Mouse (Mus musculus): ENCODE measurements around the gene Ugt2a1.
"Not testable (repeated sequence)": the region's sequence is repeated elsewhere in the genome, so short reads cannot be mapped to it uniquely, and the experiment has no call there.

The Ugt2a1 gene

DNA sequence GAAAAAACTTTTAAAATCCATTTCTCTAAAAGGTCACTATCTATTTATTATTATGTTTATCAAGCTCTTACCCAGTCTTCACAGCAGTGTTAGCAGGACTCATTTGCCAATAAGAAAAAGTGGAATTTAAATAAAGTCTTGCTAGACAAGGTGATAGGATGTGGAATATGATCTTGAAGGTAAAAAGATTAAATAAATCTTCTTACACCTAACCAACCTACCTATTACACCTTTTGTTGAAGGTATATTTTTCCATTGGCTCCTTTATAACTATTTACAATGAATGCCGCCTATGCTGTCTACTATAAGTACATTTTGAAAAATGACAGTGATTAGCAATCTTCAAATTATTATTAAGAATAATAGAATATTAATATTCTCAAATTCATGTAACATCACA lies at the start of gene Ugt2a1:
Gene Ugt2a1 (minus strand): TSS at position 101 of the 400 bp plus-strand sequence.
- DNase-seq: no peak

DNA sequence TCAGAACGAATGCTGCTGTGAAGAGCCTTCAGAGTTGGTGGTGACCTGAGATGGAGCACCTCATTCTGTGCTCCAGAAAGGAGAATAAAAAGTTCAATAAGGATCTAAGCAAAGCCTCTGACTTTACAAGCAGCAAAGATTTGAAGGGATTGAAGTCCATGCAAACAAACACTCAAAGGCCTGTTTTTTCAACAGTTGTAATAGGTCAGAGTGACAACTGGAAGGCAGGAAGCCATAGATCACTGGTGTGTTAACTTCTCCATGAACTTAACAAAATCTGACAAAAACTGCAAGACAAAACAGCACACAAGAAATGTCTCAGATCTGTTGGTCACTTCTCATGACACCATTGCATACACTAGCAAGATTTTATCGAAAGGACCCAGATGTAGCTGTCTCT lies 47.4 kb upstream of the Ugt2a1 start, which contains the start of gene Sult1b1:
Gene Sult1b1 (minus strand): TSS at position 85 of the 400 bp plus-strand sequence.
- no peak for DNase-seq

DNA sequence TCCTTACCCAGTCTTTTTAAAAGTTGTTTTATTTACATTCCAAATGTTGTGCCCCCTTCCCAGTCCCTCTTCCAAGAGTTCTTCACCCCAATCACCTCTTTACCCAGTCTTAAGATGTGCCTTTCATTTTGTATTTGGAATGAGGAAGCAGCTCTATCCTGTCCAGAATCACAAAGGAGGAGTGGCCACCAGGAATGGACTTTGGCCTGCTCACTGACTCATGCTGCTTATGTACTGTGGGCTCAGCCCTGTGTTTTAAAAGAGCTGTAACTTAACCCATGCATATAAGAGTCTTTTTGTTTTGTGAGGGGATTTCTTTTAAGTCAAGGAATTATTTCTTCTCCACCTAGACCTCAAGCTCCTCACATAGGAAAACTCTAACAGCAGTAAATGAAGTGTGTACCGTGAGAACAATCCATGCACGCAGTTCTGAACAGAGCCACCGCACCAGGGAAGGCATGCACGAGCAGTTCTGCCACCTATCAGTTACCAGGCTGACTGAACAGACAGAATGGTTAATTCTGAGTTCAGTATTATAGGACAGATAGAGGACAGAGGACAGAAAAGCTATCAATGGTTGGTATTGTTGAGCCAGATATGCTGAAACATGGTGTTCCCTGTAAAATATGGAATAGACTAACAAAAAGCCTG lies 45.4 kb upstream of the Ugt2a1 start:
- DNase-seq: no peak

DNA sequence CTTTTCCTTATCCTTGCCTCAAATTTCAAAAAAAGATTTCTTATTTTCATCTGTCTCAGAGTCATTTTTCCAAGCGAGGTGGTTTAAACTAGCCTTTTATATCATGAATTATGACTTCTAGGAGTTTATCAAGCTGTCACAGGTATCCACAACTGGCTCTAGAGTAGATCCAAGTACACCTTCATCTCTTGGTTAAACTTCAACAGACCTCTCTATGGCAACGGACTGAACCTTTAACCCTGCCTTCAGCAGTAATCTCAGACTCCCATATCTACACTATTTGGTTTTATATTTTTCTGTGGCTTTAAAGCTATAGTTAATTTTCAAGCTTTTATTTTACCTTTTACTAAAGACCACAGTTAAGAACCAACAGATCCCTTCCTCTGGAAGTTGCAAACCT lies 41.6 kb upstream of the Ugt2a1 start:
- DNase-seq: no peak

DNA sequence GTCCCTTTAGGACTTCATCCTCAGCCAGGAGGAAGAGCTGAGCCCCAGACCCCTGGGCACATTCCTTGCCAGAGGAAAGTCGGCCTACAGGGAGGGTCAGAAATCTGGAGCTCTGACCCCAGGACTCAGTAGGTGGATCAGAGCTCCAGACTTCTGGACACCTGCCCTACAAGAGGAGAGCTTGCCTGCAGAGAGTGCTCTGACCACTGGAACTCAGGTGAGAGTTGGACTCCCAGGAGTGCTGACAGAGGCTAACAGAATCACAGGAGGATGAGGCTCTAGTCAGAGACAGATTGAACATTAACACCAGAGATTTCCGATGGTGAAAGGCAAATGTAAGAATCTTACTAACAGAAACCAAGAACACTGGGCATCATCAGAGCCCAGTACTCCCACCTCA lies 32.9 kb upstream of the Ugt2a1 start:
- not testable (repeated sequence) for DNase-seq

DNA sequence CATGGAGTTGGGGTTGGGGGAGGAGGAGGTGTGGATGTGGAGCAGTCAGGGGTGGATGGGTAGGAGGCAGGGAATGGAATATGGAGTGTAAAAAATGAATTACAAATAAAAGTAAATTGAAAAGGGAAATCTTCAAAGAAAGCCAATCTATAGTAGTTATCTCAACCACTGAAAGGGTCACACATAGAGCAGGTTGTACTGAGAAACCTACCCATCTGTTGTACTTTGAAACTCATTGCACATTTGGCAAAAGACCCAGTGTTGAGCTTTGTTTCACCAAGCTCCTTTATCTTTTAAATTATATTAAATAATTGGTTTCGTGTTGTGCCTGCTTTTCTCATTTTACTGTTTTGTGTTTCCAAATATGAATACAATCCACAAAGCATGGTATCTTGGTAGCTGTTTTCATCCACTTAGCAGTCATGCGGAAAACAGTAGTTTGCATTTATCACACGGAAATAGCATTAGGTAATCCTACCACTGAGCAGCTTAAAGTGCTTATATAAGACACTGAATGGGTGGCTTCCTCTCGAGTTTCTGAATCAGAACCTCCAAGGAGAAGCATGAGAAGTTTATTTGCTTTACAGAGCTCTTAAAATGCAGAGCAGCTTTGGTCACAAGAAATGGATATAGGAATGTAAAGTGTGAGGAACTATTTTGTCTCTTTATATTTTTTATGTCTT lies 15.2 kb upstream of the Ugt2a1 start:
- no peak for DNase-seq

DNA sequence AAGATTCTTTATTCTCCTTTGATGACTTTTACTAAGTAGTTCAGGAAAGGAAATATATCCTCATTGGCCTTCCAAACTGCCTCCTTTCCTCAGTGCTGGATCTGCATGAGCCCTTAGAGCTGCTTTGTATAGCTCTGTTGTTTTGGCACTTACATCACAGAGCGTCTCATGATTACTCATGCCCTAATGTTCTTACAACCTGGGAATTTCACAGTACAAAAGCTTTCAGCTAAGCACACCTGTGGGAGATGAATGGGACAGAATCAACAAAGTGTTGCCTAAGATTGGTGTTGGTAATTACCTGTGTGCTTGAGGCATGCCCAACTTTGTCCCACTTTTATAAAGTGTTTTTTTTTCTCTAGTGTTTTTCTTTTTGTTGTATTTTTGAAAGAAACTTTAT lies 12.0 kb upstream of the Ugt2a1 start:
- no peak for DNase-seq

DNA sequence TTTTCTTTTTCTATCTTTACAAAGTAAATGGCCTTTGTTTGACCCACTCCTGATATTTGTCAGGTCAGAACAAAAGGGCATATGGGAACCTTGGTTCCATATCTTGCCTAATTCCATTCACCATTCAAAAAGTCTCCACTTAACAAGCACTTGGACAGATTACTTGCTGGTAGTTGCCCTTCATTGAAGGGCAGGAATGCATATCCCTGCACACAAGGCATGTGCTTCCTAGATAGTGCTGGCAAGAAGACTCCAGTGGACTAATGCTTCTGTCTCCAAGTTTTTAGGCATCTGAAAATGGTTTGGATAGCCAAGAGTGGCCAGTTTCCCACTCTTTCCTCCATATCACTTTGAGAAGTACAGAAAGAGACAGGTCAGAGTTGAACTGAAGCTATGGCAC lies 8.7 kb upstream of the Ugt2a1 start:
- no peak for DNase-seq

DNA sequence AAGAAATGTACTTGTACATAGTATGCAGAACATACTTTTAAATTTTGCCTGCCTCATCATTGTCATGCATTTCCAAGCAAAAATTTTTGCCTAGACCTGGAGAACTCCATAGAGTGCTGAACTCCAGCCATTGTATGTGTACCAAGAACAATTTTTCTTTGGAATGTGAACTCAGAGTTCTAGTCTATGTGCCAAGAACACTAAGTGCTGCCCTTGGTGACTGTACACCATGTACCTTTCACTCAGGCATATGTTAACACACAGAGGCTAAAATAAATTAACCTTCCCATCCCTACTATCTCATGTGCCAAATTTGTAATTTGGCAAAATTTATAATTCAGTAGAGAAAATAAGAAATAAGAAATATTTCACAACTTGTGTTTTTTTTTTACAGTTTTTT lies 8.3 kb upstream of the Ugt2a1 start:
- no peak for DNase-seq

DNA sequence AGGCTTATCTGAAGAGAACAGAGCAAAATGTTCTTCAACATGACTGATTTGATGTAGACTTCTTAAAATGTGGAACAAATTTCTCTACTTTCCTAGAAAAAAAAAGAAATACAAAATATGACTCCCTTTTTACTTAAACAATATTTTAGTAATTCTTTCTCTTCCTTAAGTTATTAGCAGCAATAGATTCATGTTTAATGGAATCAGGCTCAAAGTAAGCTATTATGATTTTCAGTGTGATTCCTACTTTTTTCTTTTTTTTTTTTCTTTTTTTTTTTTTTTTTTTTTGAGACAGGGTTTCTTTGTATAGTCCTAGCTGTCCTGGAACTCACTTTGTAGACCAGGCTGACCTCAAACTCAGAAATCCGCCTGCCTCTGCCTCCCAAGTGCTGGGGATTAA lies 4.0 kb downstream of the Ugt2a1 start, which contains the start of gene Gm43638:
Gene Gm43638 (minus strand): TSS at position 101 of the 400 bp plus-strand sequence.
- not testable (repeated sequence) for DNase-seq

DNA sequence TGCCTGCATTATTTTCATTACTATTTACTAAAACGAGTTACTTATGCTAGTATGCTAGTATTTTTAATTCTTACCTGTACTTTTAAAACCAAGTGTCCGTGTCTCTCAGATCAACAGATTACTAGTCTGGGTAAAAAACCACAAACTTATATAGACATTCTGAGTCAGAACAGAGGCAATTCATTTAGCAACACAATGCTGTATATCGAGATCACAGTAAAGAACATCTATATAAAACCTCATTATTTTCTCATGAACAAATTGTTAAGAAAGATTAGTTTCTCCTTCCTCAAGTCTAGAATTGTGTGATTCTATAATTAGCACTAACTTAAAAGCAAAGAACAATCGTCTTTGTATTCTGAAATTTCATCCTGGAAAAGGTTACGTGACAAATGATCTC lies 8.5 kb downstream of the Ugt2a1 start, which contains the start of gene Ugt2a2:
Gene Ugt2a2 (minus strand): TSS at position 101 of the 400 bp plus-strand sequence.
- DNase-seq: no peak

DNA sequence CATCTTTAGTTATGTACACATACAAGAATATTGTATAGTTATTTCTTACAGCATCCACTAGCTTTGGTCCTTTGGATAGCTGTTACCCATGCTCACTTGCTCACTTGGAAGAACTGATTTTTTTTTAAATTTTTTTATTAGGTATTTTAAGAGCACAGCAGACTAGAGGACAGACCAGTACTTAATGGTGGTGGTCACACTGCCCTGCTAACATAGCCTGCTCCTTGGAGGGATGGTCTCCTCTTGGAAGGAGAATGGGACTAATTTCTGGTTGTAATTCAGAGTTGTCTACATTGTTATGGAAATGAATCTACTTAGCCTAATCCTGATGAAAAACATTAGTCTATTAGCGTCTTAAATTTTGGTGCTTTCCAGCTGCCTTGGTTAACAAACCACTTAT lies 31.9 kb downstream of the Ugt2a1 start:
- DNase-seq: no peak

DNA sequence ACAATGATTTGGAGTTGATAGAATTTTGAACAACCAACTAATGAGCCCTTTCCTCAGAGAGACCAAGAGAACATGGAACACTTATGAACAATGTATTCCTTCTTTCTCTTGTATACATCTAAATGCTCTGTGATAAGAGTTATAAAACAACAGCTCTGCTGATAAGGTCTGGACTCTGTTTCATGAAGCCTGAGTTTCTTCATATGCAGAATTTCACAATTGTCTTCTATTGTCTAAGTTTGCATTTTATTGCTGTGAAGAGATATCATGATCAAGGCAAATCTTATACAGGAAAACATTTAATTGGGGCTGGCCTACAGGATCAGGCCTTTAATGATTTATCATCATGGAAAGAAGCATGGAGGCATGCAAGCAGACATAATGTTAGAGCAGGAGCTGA lies 33.0 kb downstream of the Ugt2a1 start:
- no peak for DNase-seq

DNA sequence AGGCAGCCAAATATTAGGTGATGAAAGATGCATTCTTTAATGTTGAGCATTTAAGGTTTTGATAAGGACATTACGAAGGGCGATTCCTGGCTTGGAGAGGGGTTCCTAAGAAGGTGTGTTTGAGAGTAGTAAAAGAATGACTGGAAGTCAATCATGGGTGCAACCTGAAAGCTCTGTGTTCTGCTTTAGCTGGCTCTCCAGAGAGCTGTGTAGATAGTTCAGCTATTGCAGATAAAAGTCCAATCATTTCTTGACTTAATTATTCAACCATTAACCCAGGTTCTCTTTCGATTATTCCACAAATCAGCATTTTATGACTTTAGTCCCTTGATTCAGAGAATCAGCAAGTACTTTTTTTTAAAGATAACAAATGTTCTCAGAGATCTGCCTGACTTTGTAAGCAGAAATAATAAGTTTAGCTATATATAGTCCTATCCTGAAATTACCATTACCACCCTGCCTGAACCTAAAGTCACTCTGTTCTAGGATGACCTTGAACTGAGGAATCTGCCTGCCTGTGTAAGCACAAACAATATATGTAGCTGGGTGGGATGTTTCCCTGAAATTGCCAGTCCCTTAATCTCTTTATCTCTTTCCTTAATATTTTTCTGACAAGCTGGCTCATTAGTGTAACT lies 34.3 kb downstream of the Ugt2a1 start:
- DNase-seq: no peak

DNA sequence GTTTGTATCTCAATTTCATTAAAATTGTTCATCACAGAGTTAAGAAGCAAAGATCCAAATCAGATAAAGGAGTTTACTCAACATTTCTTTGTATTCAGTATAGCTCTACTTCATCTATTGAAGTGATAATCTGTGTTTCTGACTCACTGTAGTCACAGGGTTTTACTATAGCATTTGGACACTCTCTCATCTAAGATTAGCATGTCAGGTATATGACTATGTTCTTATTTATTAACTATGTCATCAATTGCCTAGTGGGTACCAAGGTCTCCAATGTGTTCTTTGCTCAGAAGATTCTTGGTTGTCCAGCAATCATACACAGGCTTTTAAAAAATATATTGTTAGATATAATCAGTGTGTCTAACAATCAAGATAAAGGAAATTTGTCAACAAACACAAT lies 35.2 kb downstream of the Ugt2a1 start:
- no peak for DNase-seq

DNA sequence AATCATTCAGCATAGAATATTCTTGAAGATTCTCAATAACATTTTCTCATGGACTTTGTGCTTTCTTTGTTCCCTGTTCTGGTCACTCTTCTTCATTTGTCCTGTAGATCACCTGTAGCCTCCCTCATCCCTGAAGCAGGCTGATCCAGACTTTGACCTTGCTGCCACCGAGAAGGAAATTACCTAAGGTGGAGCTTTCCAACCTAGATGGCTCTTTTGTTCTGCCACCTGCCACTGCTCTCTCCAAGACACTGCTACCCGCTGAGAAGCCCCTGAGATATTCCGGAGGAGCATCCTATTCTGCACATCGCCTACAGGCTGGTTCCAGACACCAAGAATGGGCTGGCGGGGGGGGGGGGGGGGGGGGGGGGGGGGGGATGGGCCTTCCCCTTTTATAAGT lies 38.2 kb downstream of the Ugt2a1 start:
- not testable (repeated sequence) for DNase-seq

DNA sequence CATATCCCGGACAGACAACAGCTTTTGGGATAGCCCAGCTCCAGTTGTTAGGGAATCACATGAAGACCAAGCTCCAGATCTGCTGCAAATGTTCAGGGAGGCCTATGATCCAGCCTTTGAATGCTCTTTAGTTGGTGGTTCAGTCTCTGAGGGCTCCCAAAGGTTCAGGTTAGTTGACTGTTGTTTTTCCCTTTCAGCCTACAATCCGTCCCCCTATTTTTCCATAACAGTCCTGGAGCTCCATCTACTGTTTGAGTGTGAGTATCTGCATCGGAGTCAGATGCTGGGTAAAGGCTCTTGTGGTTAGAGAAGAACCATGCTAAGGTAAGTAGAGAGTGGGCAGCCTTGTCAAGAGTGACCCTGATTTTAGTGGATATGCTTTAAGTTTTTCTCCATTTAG lies 54.4 kb downstream of the Ugt2a1 start:
- no peak for DNase-seq

DNA sequence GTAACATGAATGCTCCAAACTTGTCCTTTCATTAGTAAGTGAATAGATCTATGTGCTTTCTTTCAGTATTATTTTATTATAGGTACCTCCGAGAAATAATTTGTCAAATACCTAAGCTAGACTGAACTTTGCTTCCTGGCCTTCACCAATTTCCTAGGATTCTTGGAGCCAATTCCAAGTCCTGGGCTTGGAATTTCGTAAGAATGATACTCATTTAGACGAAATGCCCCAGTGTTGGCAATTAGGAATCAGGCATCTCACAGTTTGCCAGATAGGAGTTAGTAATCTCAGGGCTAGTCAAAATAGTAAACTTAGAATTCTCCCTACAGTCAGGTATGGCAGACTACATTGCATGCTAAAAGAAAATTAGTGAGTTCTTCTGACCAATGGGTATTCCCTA lies 65.0 kb downstream of the Ugt2a1 start:
- DNase-seq: no peak

DNA sequence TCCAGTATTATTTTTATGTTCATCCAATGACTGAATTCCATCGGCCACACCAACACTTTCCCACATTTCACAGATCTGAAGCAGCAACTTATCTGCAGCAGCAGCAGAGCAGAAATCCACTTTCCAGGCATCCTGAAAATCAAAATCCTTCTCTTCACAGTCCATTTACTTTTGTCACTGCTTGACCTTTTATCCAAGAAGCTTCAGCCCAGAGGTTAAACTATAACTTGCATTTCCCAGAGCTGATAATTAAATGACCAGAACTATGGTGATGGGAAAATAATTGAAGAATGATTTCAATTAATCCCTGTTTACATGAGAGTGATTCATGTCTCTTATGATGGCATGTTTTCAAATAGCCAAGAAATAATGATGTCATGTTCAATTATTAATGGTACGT lies 66.6 kb downstream of the Ugt2a1 start, which contains the start of gene Ugt2b38:
Gene Ugt2b38 (minus strand): TSS at position 163 of the 400 bp plus-strand sequence.
- not testable (repeated sequence) for DNase-seq
